Mouse (Mus musculus): ENCODE data around the gene Gm20388.

DNA sequence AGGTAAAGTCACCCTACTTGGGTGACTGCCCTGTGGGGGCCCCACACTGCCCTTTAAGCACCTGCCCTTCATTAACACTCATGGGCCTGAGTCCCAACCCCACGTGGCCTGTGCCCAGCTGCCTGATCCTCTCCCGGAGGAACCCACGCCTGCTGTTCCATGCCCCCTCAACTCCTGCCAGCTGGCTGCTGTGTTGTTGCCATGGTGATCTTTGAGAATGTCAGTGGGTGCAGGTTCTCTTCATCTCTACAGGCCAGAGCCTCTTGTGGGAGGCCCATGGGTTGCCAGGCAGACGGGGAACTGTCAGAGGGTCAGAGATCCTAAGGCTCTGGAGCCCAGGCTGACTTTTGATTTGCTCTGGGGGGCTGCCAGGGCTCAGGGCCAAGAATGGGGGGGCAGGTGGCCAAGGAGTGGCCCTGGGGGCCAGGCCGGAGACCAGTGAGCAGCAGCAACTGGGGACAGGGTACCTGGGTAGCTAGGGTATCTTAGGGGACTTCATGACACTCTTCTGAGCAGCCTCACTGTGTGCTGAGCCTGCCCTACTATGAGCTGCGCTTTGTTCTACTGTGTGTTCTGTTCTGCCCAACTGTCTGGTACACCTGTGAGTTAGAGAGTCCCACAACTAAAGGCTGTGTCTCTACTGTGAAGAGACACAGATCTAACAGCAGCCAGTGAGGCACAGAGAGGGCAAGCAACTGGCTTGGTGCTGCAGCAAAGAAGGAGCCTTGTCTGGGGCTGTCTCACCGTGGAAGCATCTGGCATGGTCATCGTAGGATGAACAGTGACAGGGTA is 381.9 kb downstream of the Gm20388 start:
- no peak for TF ChIP-seq POLR2A (IDR thresholded peaks at IDR 0.05; ENCODE audit: insufficient read depth, low read length)
- TF ChIP-seq CTCF (IDR thresholded peaks at IDR 0.05; ENCODE audit: low read depth, low read length), result no peak
- no peak for TF ChIP-seq EP300 (IDR thresholded peaks at IDR 0.05; ENCODE audit: insufficient read depth, low read depth, low read length)

All from ES-Bruce4 (cell line).